In genomic region chr11:69704613-69705010, GRCm38 (mm10) we compare ENCODE assay signal across 24 mouse cellular contexts. TPM values are rescaled to one million over a fixed set of nuclear protein-coding genes. Genes with fewer than 3 reads are reported as not detected.
DNase-seq lines count a peak whose midpoint lies in the region; ATAC-seq and TF ChIP-seq lines count a peak whose summit lies in the region.
"Had no signal": no experiment of that assay in that cellular context is flagged by ENCODE, and none has a peak within 500 bp of the region (broad histone marks: within the 10 kb centered on the region; RNA-seq: fewer than 3 reads in every experiment).

No protein-coding gene starts in this region.

- H3K9ac ChIP-seq in embryonic facial prominence, embryonic 12.5 days, result 0 out of 2 replicates have a peak overlapping the region, but pooled peaks have one; percentile 7
- no peak overlapping the region for H3K9ac ChIP-seq in heart, adult 2 months (ENCODE audit: low read depth, low read length)
- H3K9ac ChIP-seq: forebrain, embryonic 13.5 days; forebrain, embryonic 15.5 days; forebrain, postnatal 0 days had no signal

- intact Hi-C loops in heart, adult 2 months (cut with DNase I), result no loop called here

- no peak for ATAC-seq in embryonic facial prominence, embryonic 12.5 days (ENCODE audit: insufficient number of reproducible peaks, insufficient read depth, low FRiP score, low TSS enrichment)
- ATAC-seq: activated CD4-positive, CD25-positive, alpha-beta regulatory T cell, adult 4 months; CD4-positive, CD25-positive, alpha-beta regulatory T cell, adult 4 months; forebrain, embryonic 13.5 days; forebrain, embryonic 15.5 days; forebrain, postnatal 0 days; Patski had no signal

- no peak overlapping the region for H3K4me3 ChIP-seq in embryonic facial prominence, embryonic 12.5 days
- no peak overlapping the region for H3K4me3 ChIP-seq in embryonic facial prominence, embryonic 10.5 days
- peak overlapping the region; percentile 48 for H3K4me3 ChIP-seq in E14TG2a.4 (replicated peaks; ENCODE audit: low read length)
- H3K4me3 ChIP-seq in heart, adult 2 months, result no peak overlapping the region
- H3K4me3 ChIP-seq: forebrain, embryonic 13.5 days; forebrain, embryonic 15.5 days had no signal

- H3K27me3 ChIP-seq in embryonic facial prominence, embryonic 12.5 days, result no peaks in the 10 kb centered on the region
- H3K27me3 ChIP-seq in embryonic facial prominence, embryonic 10.5 days (replicated peaks; ENCODE audit: low read depth, poor library complexity, severe bottlenecking), result no peaks in the 10 kb centered on the region
- no peaks in the 10 kb centered on the region for H3K27me3 ChIP-seq in E14TG2a.4 (ENCODE audit: insufficient read depth, low read length)
- no peaks in the 10 kb centered on the region for H3K27me3 ChIP-seq in heart, adult 2 months (ENCODE audit: control insufficient read depth, insufficient read depth, low read length)
- H3K27me3 ChIP-seq: forebrain, embryonic 13.5 days; forebrain, embryonic 15.5 days; Patski had no signal

- H3K4me1 ChIP-seq in embryonic facial prominence, embryonic 12.5 days, result peaks cover 10% of the 10 kb centered on the region
- peaks cover 32% of the 10 kb centered on the region for H3K4me1 ChIP-seq in embryonic facial prominence, embryonic 10.5 days
- peaks cover 80% of the 10 kb centered on the region for H3K4me1 ChIP-seq in E14TG2a.4 (replicated peaks; ENCODE audit: low read depth, low read length)
- peaks cover 4% of the 10 kb centered on the region; the same call in 1 of the 2 replicates for H3K4me1 ChIP-seq in heart, adult 2 months (ENCODE audit: control insufficient read depth, insufficient read depth, low read length)
- H3K4me1 ChIP-seq: forebrain, embryonic 13.5 days had no signal

- no peaks in the 10 kb centered on the region for H3K79me2 ChIP-seq in heart, adult 2 months (replicated peaks; ENCODE audit: control insufficient read depth, insufficient read depth, low read length)

- no peak for TF ChIP-seq CTCF in E14TG2a.4 (conservative IDR thresholded peaks at IDR 0.05; ENCODE audit: low read length)
- TF ChIP-seq CTCF in heart, adult 2 months (IDR thresholded peaks at IDR 0.05), result no peak

- H3K4me2 ChIP-seq in embryonic facial prominence, embryonic 12.5 days (replicated peaks), result no peak overlapping the region
- H3K4me2 ChIP-seq: forebrain, embryonic 13.5 days; forebrain, embryonic 15.5 days had no signal

- H3K9me3 ChIP-seq in embryonic facial prominence, embryonic 12.5 days, result no peaks in the 10 kb centered on the region
- H3K9me3 ChIP-seq in embryonic facial prominence, embryonic 10.5 days, result no peaks in the 10 kb centered on the region
- no peaks in the 10 kb centered on the region for H3K9me3 ChIP-seq in E14TG2a.4 (ENCODE audit: low read length)
- H3K9me3 ChIP-seq: forebrain, embryonic 13.5 days; forebrain, embryonic 15.5 days; G1E had no signal

- no peak for DNase-seq in embryonic facial prominence, embryonic 10.5 days (ENCODE audit: low spot score)
- DNase-seq in ES-CJ7 (ENCODE audit: low read depth, low spot score) (peak; percentile 77), R1 (ENCODE audit: low read depth, low spot score) (peak; percentile 88), adipocyte (ENCODE audit: low spot score) (no peak)
- no peak for DNase-seq in heart, adult 2 months
- no peak for DNase-seq in adrenal gland, postnatal 36 days
- DNase-seq: adrenal gland, adult 2 months; adrenal gland, postnatal 10 days; adrenal gland, postnatal 25 days; B cell, adult 2 months; cerebellum, adult 2 months; cerebellum, postnatal 10 days; cerebellum, postnatal 25 days; forebrain, postnatal 0 days had no signal

- H3K27ac ChIP-seq in embryonic facial prominence, embryonic 12.5 days, result no peak overlapping the region
- H3K27ac ChIP-seq in embryonic facial prominence, embryonic 10.5 days (replicated peaks), result no peak overlapping the region
- no peak overlapping the region for H3K27ac ChIP-seq in heart, adult 2 months
- H3K27ac ChIP-seq: forebrain, embryonic 13.5 days; forebrain, embryonic 15.5 days had no signal

- WGBS in embryonic facial prominence, embryonic 12.5 days, result 38% methylated on average over 2 of the region's 2 CpGs
- 38% methylated on average over 2 of the region's 2 CpGs for WGBS in embryonic facial prominence, embryonic 10.5 days
- WGBS in heart, adult 2 months, result 27% methylated on average over 2 of the region's 2 CpGs

- no peak for TF ChIP-seq POLR2A in heart, adult 2 months (IDR thresholded peaks at IDR 0.05; ENCODE audit: insufficient read depth, low read depth, low read length)

- H3K36me3 ChIP-seq in embryonic facial prominence, embryonic 12.5 days, result no peaks in the 10 kb centered on the region
- H3K36me3 ChIP-seq in embryonic facial prominence, embryonic 10.5 days (replicated peaks), result no peaks in the 10 kb centered on the region
- H3K36me3 ChIP-seq in E14TG2a.4 (ENCODE audit: insufficient read depth, low read length), result no peaks in the 10 kb centered on the region
- no peaks in the 10 kb centered on the region for H3K36me3 ChIP-seq in heart, adult 2 months (ENCODE audit: control insufficient read depth, insufficient read depth, low read length)
- H3K36me3 ChIP-seq: forebrain, embryonic 15.5 days; G1E had no signal

- no peak for TF ChIP-seq EP300 in heart, adult 2 months (IDR thresholded peaks at IDR 0.05; ENCODE audit: insufficient read depth, low read depth, low read length)

RNA-seq across cellular contexts. Expression of gene Tnfsfm13, which starts 8.7 kb away (rescaled TPM):
- 2.5 and 3.5 TPM in 2 replicates for polyA plus RNA-seq in embryonic facial prominence, embryonic 12.5 days (2016; fragmentation: Nextera tagmentation; extraction: Ambion mirVana)
- polyA plus RNA-seq in embryonic facial prominence, embryonic 10.5 days (2016; fragmentation: Nextera tagmentation; extraction: Ambion mirVana), result 0.88 and 1.3 TPM in 2 replicates
- 1 to 10 TPM; 2.8 to 3.2 TPM for total RNA-seq in heart, adult 2 months (2021)
- polyA plus RNA-seq in heart, adult 2 months (2012; rRNA removed), result 3.7 and 4.7 TPM in 2 replicates
- total RNA-seq in adrenal gland, postnatal 36 days (2021), result 1 to 10 TPM; 4.0 to 4.9 TPM
- total RNA-seq: G1E had no signal
- polyA plus RNA-seq: activated CD4-positive, CD25-positive, alpha-beta regulatory T cell, adult 4 months; CD4-positive, CD25-positive, alpha-beta regulatory T cell, adult 4 months; G1E had no signal

RNA-seq across cellular contexts. Expression of gene Tnfsf12, which starts 9.0 kb away (rescaled TPM):
- 3.1 and 3.9 TPM in 2 replicates for polyA plus RNA-seq in embryonic facial prominence, embryonic 12.5 days (2016; fragmentation: Nextera tagmentation; extraction: Ambion mirVana)
- polyA plus RNA-seq in embryonic facial prominence, embryonic 10.5 days (2016; fragmentation: Nextera tagmentation; extraction: Ambion mirVana), result 1.2 and 2.2 TPM in 2 replicates
- 10 to 100 TPM; 18.4 to 21.9 TPM for total RNA-seq in heart, adult 2 months (2021)
- 29.2 and 32.0 TPM in 2 replicates for polyA plus RNA-seq in heart, adult 2 months (2012; rRNA removed)
- 10 to 100 TPM; 21.5 to 22.9 TPM for total RNA-seq in adrenal gland, postnatal 36 days (2021)
- total RNA-seq: CH12.LX, G1E had no signal
- polyA plus RNA-seq: activated CD4-positive, CD25-positive, alpha-beta regulatory T cell, adult 4 months; G1E had no signal

RNA-seq across cellular contexts. Expression of gene Tnfsf13, which starts 19.0 kb away (rescaled TPM):
- 0.50 TPM in 2 replicates for polyA plus RNA-seq in embryonic facial prominence, embryonic 12.5 days (2016; fragmentation: Nextera tagmentation; extraction: Ambion mirVana)
- polyA plus RNA-seq in embryonic facial prominence, embryonic 10.5 days (2016; fragmentation: Nextera tagmentation; extraction: Ambion mirVana), result 0.15 TPM in 1 of 2 replicates, not detected in the other
- 1 to 10 TPM; 1.4 to 3.2 TPM for total RNA-seq in heart, adult 2 months (2021)
- polyA plus RNA-seq in heart, adult 2 months (2012; rRNA removed), result 2.9 and 4.0 TPM in 2 replicates
- total RNA-seq in adrenal gland, postnatal 36 days (2021), result 1 to 10 TPM; 1.7 to 2.5 TPM
- total RNA-seq: forebrain, postnatal 0 days; G1E had no signal
- polyA plus RNA-seq: activated CD4-positive, CD25-positive, alpha-beta regulatory T cell, adult 4 months; CD4-positive, CD25-positive, alpha-beta regulatory T cell, adult 4 months; forebrain, embryonic 11.5 days; G1E had no signal

RNA-seq across cellular contexts. Expression of gene Senp3, which starts 22.7 kb away (rescaled TPM):
- 134 and 147 TPM in 2 replicates for polyA plus RNA-seq in embryonic facial prominence, embryonic 12.5 days (2016; fragmentation: Nextera tagmentation; extraction: Ambion mirVana)
- 136 and 141 TPM in 2 replicates for polyA plus RNA-seq in embryonic facial prominence, embryonic 10.5 days (2016; fragmentation: Nextera tagmentation; extraction: Ambion mirVana)
- 10 to 100 TPM; 31.1 to 33.2 TPM for total RNA-seq in heart, adult 2 months (2021)
- polyA plus RNA-seq in heart, adult 2 months (2012; rRNA removed), result 35.1 and 51.8 TPM in 2 replicates
- 10 to 100 TPM; 70.6 to 80.4 TPM for total RNA-seq in adrenal gland, postnatal 36 days (2021)

RNA-seq across cellular contexts. Expression of gene Eif4a1, which starts 32.4 kb away (rescaled TPM):
- polyA plus RNA-seq in embryonic facial prominence, embryonic 12.5 days (2016; fragmentation: Nextera tagmentation; extraction: Ambion mirVana), result 561 and 632 TPM in 2 replicates
- polyA plus RNA-seq in embryonic facial prominence, embryonic 10.5 days (2016; fragmentation: Nextera tagmentation; extraction: Ambion mirVana), result 780 and 781 TPM in 2 replicates
- total RNA-seq in heart, adult 2 months (2021), result 100 to 1,000 TPM; 173 to 198 TPM
- polyA plus RNA-seq in heart, adult 2 months (2012; rRNA removed), result 147 and 250 TPM in 2 replicates
- 100 to 1,000 TPM; 678 to 712 TPM for total RNA-seq in adrenal gland, postnatal 36 days (2021)

Comparison
In these comparisons a context has a peak if more than half of its experiments do, and no peak if none do; other contexts are left out.
1. DNase-seq: peak in ES-CJ7 (single experiment) and R1 (single experiment); none in embryonic facial prominence, embryonic 10.5 days (single experiment), heart, adult 2 months (0 of 2), adipocyte (single experiment) and adrenal gland, postnatal 36 days (0 of 2).